Mouse (Mus musculus): Measurements from ENCODE around the gene Anapc16. TPM values are rescaled to one million over a fixed set of nuclear protein-coding genes. Genes with fewer than 3 reads are reported as not detected.

The Anapc16 gene
- 98.1 and 118 TPM in 2 replicates for polyA plus RNA-seq (2015; fragmentation: Nextera tagmentation; extraction: Ambion mirVana)

DNA sequence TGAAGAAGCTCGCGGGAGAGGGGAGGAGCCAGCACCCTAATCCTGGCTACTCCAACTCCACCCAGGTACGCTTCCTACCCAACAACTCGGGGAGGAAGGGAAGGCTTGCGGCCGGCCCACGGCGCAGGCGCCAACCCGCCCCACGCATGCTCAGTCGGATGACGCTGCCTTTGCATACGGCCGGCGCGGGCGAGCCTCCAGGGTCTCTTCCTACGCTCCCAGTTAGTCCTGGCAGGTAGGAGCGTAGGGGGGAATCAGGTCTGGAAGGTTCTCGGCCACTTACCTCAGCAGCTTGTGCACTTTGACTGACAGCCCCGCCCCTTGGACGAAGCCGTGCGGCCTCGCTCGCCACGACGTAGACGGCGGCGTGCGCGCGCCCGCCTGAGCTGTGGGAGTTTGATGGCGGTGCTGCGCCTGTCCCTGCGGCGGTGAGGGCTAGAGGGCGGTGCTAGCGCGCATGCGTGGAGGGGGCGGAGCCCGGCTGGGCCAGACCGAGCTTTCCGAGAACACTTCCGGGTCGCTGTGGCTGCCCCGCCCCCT, at the start of gene Anapc16, which contains the start of gene Ascc1:
Gene Anapc16 (minus strand): TSS at position 463 of the 540 bp plus-strand sequence.
Gene Ascc1 (plus strand): TSS at position 133 of the 540 bp plus-strand sequence.
- under 1% methylated on average over 51 of the region's 51 CpGs for WGBS

DNA sequence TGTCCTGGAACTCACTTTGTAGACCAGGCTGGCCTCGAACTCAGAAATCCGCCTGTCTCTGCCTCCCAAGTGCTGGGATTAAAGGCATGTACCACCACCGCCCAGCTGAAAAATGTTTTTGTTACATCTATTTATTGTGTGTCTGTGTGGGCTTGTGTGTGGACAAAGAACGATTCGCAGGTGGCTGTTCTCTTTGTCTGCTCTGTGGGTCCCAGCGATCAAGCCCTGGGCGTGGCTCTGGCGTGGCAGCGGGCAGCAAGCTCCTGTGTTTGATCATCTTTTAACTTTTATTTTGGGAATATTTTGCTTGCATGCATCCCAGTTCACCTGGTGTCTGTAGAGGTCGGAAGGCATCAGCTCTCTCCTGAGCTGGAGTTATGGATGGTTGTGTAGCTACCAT, 47.6 kb upstream of the Anapc16 start:
- no peak for ATAC-seq (ENCODE audit: low read depth)
- Histone ChIP-seq H3K27me3 (no peaks in the 10 kb centered on the region), H3K9ac (no peak overlapping the region), H3K4me1 (replicated peaks) (peaks cover 5% of the 10 kb centered on the region; the same call in 1 of the 2 replicates), H3K9me3 (no peaks in the 10 kb centered on the region), H3K4me3 (no peak overlapping the region), H3K4me2 (no peak overlapping the region), H3K36me3 (peaks cover 14% of the 10 kb centered on the region), H3K27ac (replicated peaks) (no peak overlapping the region)
- WGBS, result 94% methylated on average over 10 of the region's 10 CpGs

More for the DNA sequence above, at the start of gene Anapc16, which contains the start of gene Ascc1:
- H3K27ac ChIP-seq (replicated peaks), result peak within 1 kb of the TSS; percentile 98
- ATAC-seq (ENCODE audit: low read depth), result peak; percentile 96
- peaks cover 23% of the 10 kb centered on the region for H3K4me1 ChIP-seq (replicated peaks)
- peaks cover 3% of the 10 kb centered on the region for H3K36me3 ChIP-seq
- H3K27me3 ChIP-seq, result no peaks in the 10 kb centered on the region
- H3K9me3 ChIP-seq, result no peaks in the 10 kb centered on the region
- peak within 1 kb of the TSS; percentile 70 for H3K4me3 ChIP-seq
- H3K9ac ChIP-seq, result peak within 1 kb of the TSS; percentile 75
- peak within 1 kb of the TSS; percentile 81 for H3K4me2 ChIP-seq

DNA sequence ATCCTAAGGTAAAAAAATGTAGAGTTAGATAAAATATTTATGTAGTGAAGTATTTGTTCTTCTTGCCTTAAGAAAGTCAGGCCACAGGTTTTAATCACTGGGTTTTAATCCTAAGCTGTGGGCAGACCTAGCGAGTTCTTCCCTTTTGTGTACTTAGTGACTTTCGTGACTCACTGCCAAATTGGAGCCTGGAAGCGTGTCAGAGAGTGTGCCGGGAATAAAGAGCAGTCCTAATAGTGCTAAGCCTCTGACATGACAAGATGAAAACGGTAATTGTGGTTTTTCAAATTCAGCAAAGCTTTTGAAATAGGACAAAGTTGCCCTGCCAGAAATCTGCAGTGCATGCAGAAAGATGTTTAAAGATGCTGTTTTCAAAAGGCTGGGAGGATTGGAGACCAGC, 43.8 kb upstream of the Anapc16 start:
- peaks cover 14% of the 10 kb centered on the region for H3K36me3 ChIP-seq
- WGBS, result 44% methylated on average over 5 of the region's 5 CpGs

DNA sequence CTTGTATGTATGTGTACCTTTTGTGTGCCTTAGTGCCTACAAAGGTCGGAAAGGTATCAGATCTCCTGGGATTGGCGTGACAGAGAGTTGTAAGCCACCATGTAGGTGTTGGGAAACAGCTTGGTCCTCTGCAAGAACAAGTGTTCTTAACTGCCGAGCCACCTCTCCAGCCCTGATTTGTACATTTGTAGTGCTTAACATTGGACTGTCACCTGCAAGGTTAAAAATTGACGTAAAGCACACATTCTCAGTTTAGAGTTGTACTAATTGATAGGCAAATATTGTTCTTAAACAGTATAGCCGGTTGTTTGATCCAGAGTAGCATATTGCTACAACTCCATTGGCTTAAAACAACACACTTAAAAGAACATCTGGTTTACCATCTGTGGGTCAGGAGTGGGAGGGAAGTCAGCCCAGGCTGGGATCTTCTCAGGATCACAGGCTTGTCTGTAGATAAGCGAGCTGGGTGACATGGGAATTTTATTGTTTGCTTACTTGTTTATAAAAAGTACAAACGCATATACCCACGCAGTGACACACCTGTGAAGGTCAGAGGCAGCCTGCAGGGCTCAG, 39.5 kb upstream of the Anapc16 start:
- Histone ChIP-seq H3K4me1 (replicated peaks) (peaks cover 5% of the 10 kb centered on the region; the same call in 1 of the 2 replicates), H3K27me3 (no peaks in the 10 kb centered on the region), H3K36me3 (no peaks in the 10 kb centered on the region; the same call in 1 of the 2 replicates), H3K9ac (no peak overlapping the region), H3K27ac (replicated peaks) (no peak overlapping the region), H3K9me3 (no peaks in the 10 kb centered on the region), H3K4me2 (no peak overlapping the region), H3K4me3 (no peak overlapping the region)
- 86% methylated on average over 8 of the region's 8 CpGs for WGBS
- no peak for ATAC-seq (ENCODE audit: low read depth)

More for the DNA sequence above, 43.8 kb upstream of the Anapc16 start:
- Histone ChIP-seq H3K9me3 (no peaks in the 10 kb centered on the region), H3K4me2 (no peak overlapping the region), H3K27ac (replicated peaks) (no peak overlapping the region), H3K4me3 (no peak overlapping the region), H3K4me1 (replicated peaks) (peaks cover 5% of the 10 kb centered on the region; the same call in 1 of the 2 replicates), H3K27me3 (no peaks in the 10 kb centered on the region), H3K9ac (no peak overlapping the region)
- ATAC-seq (ENCODE audit: low read depth), result no peak

GRCm38 (mm10) chr10:60035744-60036143, 32.8 kb upstream of the Anapc16 start:
- no peak for ATAC-seq (ENCODE audit: low read depth)
- H3K4me3 ChIP-seq, result no peak overlapping the region
- H3K27me3 ChIP-seq, result no peaks in the 10 kb centered on the region
- H3K4me2 ChIP-seq, result no peak overlapping the region
- H3K4me1 ChIP-seq (replicated peaks), result peaks cover 21% of the 10 kb centered on the region
- H3K9ac ChIP-seq, result no peak overlapping the region
- no peaks in the 10 kb centered on the region for H3K9me3 ChIP-seq
- H3K36me3 ChIP-seq, result no peaks in the 10 kb centered on the region
- H3K27ac ChIP-seq (replicated peaks), result no peak overlapping the region
- WGBS, result 78% methylated on average over 4 of the region's 4 CpGs

DNA sequence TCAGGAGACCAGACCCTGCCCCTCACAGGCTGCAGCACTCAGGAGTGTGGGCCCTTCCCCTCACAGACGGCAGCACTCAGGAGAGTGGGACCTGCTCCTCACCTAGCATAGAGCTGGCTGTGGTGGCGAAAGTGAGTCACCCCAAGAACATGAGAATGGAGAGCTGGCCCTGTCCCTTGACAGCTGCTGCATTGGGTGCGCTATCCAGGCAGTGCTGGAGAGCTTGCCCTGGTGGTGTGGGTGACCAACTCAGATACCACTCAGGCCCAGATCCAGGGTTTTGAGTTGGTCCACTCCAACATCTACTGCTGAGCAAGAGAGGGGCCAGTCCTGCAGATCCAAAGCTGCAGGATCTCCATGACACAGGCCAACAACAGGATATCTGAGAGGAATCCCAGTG, 31.7 kb upstream of the Anapc16 start:
- no peaks in the 10 kb centered on the region for H3K36me3 ChIP-seq
- H3K4me3 ChIP-seq, result no peak overlapping the region
- WGBS, result 84% methylated on average over 3 of the region's 3 CpGs

GRCm38 (mm10) chr10:60033064-60033463, 30.1 kb upstream of the Anapc16 start:
- no peak overlapping the region for H3K4me3 ChIP-seq
- no peaks in the 10 kb centered on the region for H3K27me3 ChIP-seq
- no peak for ATAC-seq (ENCODE audit: low read depth)
- 48% methylated on average over 5 of the region's 5 CpGs for WGBS
- peak overlapping the region; percentile 18; the same call in 1 of the 2 replicates for H3K27ac ChIP-seq (replicated peaks)
- H3K9me3 ChIP-seq, result no peaks in the 10 kb centered on the region
- 0 out of 2 replicates have a peak overlapping the region, but pooled peaks have one; percentile 8 for H3K9ac ChIP-seq
- no peaks in the 10 kb centered on the region for H3K36me3 ChIP-seq
- no peak overlapping the region for H3K4me2 ChIP-seq
- H3K4me1 ChIP-seq (replicated peaks), result peaks cover 32% of the 10 kb centered on the region

More for the DNA sequence above, 31.7 kb upstream of the Anapc16 start:
- no peaks in the 10 kb centered on the region for H3K9me3 ChIP-seq
- H3K4me1 ChIP-seq (replicated peaks), result peaks cover 21% of the 10 kb centered on the region
- no peak overlapping the region for H3K27ac ChIP-seq (replicated peaks)
- H3K9ac ChIP-seq, result no peak overlapping the region
- ATAC-seq (ENCODE audit: low read depth), result no peak
- H3K27me3 ChIP-seq, result no peaks in the 10 kb centered on the region
- H3K4me2 ChIP-seq, result no peak overlapping the region

DNA sequence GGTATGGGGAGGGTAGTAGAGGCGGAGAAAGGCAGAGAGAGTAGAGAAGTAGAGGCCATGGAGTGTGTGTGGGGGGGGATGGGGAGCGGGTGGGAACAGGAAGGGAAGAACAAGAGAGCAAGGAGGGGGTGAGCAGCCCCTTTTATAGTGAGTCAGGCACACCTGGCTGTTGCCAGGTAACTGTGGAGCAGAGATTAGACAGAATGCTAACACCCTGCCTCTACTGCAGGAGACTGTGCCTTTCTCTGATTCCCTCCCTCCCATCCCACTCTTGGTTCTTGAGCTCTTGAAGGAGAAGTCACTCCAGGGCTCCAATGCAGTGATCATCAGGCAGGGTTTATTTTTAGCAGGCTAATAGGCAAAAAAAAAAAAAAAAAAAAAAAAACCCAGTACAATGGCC, 29.7 kb upstream of the Anapc16 start:
- Histone ChIP-seq H3K27me3 (no peaks in the 10 kb centered on the region), H3K4me1 (replicated peaks) (peaks cover 36% of the 10 kb centered on the region), H3K4me3 (no peak overlapping the region), H3K27ac (replicated peaks) (no peak overlapping the region), H3K36me3 (no peaks in the 10 kb centered on the region), H3K9ac (0 out of 2 replicates have a peak overlapping the region, but pooled peaks have one; percentile 8), H3K4me2 (no peak overlapping the region), H3K9me3 (no peaks in the 10 kb centered on the region)
- ATAC-seq (ENCODE audit: low read depth), result no peak
- WGBS, result 42% methylated on average over 2 of the region's 2 CpGs

DNA sequence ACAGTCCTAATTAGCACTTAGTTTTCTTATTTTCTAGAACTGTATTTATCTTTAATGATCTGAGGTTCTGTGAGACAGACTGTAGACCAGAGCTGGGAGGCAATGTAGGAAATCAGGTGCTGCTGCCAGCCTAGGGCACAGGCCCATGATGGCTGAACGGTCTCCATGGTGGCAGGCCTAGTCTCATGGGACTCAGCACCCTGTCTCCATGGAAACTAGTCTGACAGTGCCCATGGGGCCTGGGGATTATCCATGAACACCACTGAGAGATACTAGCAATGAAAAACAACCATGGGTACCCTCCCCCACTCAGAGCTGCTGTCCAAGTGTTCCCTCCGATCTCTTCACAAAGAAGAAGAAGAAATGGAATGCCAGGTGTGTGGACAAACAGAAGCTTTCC, 29.1 kb upstream of the Anapc16 start:
- Histone ChIP-seq H3K27ac (replicated peaks) (no peak overlapping the region), H3K4me2 (no peak overlapping the region)

GRCm38 (mm10) chr10:60031562-60031961, 28.6 kb upstream of the Anapc16 start:
- no peak for ATAC-seq (ENCODE audit: low read depth)
- no peak overlapping the region for H3K27ac ChIP-seq (replicated peaks)
- no peaks in the 10 kb centered on the region for H3K9me3 ChIP-seq
- no peak overlapping the region for H3K4me3 ChIP-seq
- no peak overlapping the region for H3K9ac ChIP-seq
- H3K27me3 ChIP-seq, result no peaks in the 10 kb centered on the region
- H3K4me1 ChIP-seq (replicated peaks), result peaks cover 45% of the 10 kb centered on the region
- 72% methylated on average over 8 of the region's 8 CpGs for WGBS
- H3K36me3 ChIP-seq, result no peaks in the 10 kb centered on the region
- no peak overlapping the region for H3K4me2 ChIP-seq

More for the DNA sequence above, 29.1 kb upstream of the Anapc16 start:
- 51% methylated on average over 2 of the region's 2 CpGs for WGBS
- no peaks in the 10 kb centered on the region for H3K36me3 ChIP-seq
- H3K4me1 ChIP-seq (replicated peaks), result peaks cover 41% of the 10 kb centered on the region
- H3K4me3 ChIP-seq, result no peak overlapping the region
- ATAC-seq (ENCODE audit: low read depth), result no peak; the same call in 1 of the 2 replicates
- no peak overlapping the region for H3K9ac ChIP-seq
- no peaks in the 10 kb centered on the region for H3K9me3 ChIP-seq
- H3K27me3 ChIP-seq, result no peaks in the 10 kb centered on the region

DNA sequence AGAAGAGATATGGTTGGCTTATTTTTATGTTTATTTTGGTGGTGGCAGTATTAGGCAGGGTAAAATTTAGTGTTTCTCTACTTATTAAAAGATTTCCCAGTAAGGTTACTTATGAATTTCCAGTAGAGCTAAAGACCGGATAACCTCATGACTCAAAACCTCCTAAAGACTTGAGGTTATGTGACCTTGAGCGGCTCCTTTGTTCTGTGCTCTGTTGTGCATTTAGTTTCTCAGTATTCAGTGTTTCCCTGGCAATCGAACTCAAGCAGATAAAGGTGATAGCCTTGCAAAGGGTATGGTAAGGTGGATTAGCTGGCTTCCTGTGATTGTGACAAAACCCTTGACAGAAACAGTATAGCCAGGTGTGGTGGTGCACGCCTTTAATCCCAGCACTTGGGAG, 26.5 kb upstream of the Anapc16 start:
- no peaks in the 10 kb centered on the region for H3K27me3 ChIP-seq
- H3K4me1 ChIP-seq (replicated peaks), result peaks cover 60% of the 10 kb centered on the region
- H3K4me3 ChIP-seq, result no peak overlapping the region
- H3K9ac ChIP-seq, result no peak overlapping the region
- H3K36me3 ChIP-seq, result no peaks in the 10 kb centered on the region
- WGBS, result 83% methylated on average over 4 of the region's 4 CpGs
- H3K9me3 ChIP-seq, result no peaks in the 10 kb centered on the region
- H3K4me2 ChIP-seq, result no peak overlapping the region
- ATAC-seq (ENCODE audit: low read depth), result no peak
- H3K27ac ChIP-seq (replicated peaks), result no peak overlapping the region

- WGBS, result 43% methylated on average over 7 of the region's 7 CpGs
- Histone ChIP-seq H3K36me3 (no peaks in the 10 kb centered on the region), H3K9ac (no peak overlapping the region), H3K4me1 (replicated peaks) (peaks cover 60% of the 10 kb centered on the region), H3K9me3 (no peaks in the 10 kb centered on the region), H3K27me3 (no peaks in the 10 kb centered on the region), H3K4me2 (no peak overlapping the region), H3K27ac (replicated peaks) (peak overlapping the region; percentile 63), H3K4me3 (no peak overlapping the region)
- no peak for ATAC-seq (ENCODE audit: low read depth)
Observed at GRCm38 (mm10) chr10:60028979-60029378, 26.0 kb upstream of the Anapc16 start.

All from neural tube, embryonic 13.5 days (tissue).